Mouse (Mus musculus): Measurements from ENCODE around the gene Pde8a.

GRCm38 (mm10) chr7:81230091-81230792 is 16.8 kb downstream of the Pde8a start:
- TF ChIP-seq CTCF (IDR thresholded peaks at IDR 0.05) (no peak), EP300 (IDR thresholded peaks at IDR 0.05) (no peak)

Data from lung, postnatal 0 days (tissue).